28 mouse cellular contexts compared by ENCODE assay signal in the genomic region with DNA sequence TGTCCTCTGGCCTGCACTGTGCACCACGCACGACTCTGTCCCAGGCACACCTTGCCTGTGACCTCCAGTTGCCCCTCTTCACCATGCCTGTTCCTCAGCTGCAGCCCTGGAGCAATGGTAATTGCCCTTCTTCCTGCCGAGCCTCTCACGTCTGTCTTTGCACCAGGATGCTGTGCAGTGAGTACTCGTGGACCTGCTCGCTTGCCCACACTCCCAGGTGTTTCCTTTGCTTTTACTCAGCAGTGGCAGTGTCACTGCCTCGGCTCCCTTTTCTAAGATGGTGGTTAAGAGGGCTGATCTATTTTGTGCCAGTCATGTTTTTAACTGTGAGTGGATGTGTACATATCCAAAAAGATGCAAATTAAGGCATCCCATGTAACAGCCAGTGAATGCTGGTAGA. TPM values are rescaled to one million over a fixed set of nuclear protein-coding genes. Genes with fewer than 3 reads are reported as not detected.
DNase-seq lines count a peak whose midpoint lies in the region; ATAC-seq and TF ChIP-seq lines count a peak whose summit lies in the region.
"Had no signal": no experiment of that assay in that cellular context is flagged by ENCODE, and none has a peak within 500 bp of the region (broad histone marks: within the 10 kb centered on the region; RNA-seq: fewer than 3 reads in every experiment).

No protein-coding gene starts in this region.

- peak; percentile 28 for DNase-seq in CD4-positive, CD25-positive, alpha-beta regulatory T cell, adult 2 months (ENCODE audit: low read depth, low spot score)
- no peak for DNase-seq in ES-E14 (ENCODE audit: low read depth, low spot score)
- peak; percentile 60 for DNase-seq in thymus, postnatal 14 days
- DNase-seq in retina, embryonic 14.5 days (ENCODE audit: low spot score), result no peak
- DNase-seq in spleen, adult 18-20 months, result no peak
- no peak for DNase-seq in left cerebral cortex, adult 18-20 months (ENCODE audit: low spot score in 2 of 2)
- DNase-seq: cerebellum, adult 18-20 months; cerebellum, postnatal 10 days; gastrocnemius, postnatal 14 days; heart, postnatal 36 days; kidney, postnatal 36 days; lung, embryonic 14.5 days; lung, postnatal 14 days; right cerebral cortex, postnatal 14 days had no signal

- in situ Hi-C loops in ES-E14 (cut with MboI; ENCODE audit: low sequenced_read_pairs in 2 of 2, unreplicated experiment in 2 of 2), result no loop called here

- peak; percentile 45 for ATAC-seq in inflammation-experienced regulatory T-cells, adult 6 months
- ATAC-seq: intestine, embryonic 15.5 days; Patski had no signal

- H3K36me3 ChIP-seq in ES-E14 (ENCODE audit: control insufficient read depth, insufficient read depth, low read length, poor library complexity, severe bottlenecking), result peaks cover 52% of the 10 kb centered on the region

- peaks cover 1 to 4% of the 10 kb centered on the region in 2 experiments; a peak in 2 of 4 replicates for H3K4me1 ChIP-seq in ES-E14 (ENCODE audit: control insufficient read depth in 2 of 2, insufficient read depth in 2 of 2, low read length in 2 of 2, poor library complexity in 1 of 2)
- H3K4me1 ChIP-seq: forebrain, embryonic 12.5 days; hindbrain, embryonic 15.5 days; intestine, embryonic 15.5 days; limb, embryonic 10.5 days; limb, embryonic 15.5 days; liver, embryonic 15.5 days; midbrain, embryonic 12.5 days; neural tube, embryonic 12.5 days; stomach, embryonic 15.5 days had no signal

- H3K27ac ChIP-seq in ES-E14 (ENCODE audit: insufficient read depth, low read depth, low read length, poor library complexity, severe bottlenecking), result 0 out of 2 replicates have a peak overlapping the region, but pooled peaks have one; percentile 4
- H3K27ac ChIP-seq: forebrain, embryonic 12.5 days; hindbrain, embryonic 15.5 days; intestine, embryonic 15.5 days; layer of hippocampus, adult 2 months; limb, embryonic 10.5 days; limb, embryonic 15.5 days; liver, embryonic 15.5 days; midbrain, embryonic 12.5 days; neural tube, embryonic 12.5 days; stomach, embryonic 15.5 days had no signal

- H3K4me3 ChIP-seq in ES-E14 (ENCODE audit: insufficient read depth in 1 of 2, low read depth in 1 of 2, low read length in 2 of 2, poor library complexity in 1 of 2, severe bottlenecking in 1 of 2), result no peak overlapping the region
- H3K4me3 ChIP-seq: forebrain, embryonic 12.5 days; hindbrain, embryonic 15.5 days; intestine, embryonic 15.5 days; layer of hippocampus, adult 2 months; limb, embryonic 10.5 days; limb, embryonic 15.5 days; liver, embryonic 15.5 days; midbrain, embryonic 12.5 days; myocyte; neural tube, embryonic 12.5 days; stomach, embryonic 15.5 days had no signal

- H3K9me3 ChIP-seq in ES-E14 (ENCODE audit: control insufficient read depth, insufficient read depth, low read depth, low read length), result no peaks in the 10 kb centered on the region
- H3K9me3 ChIP-seq: forebrain, embryonic 12.5 days; G1E; hindbrain, embryonic 15.5 days; intestine, embryonic 15.5 days; limb, embryonic 10.5 days; limb, embryonic 15.5 days; liver, embryonic 15.5 days; midbrain, embryonic 12.5 days; neural tube, embryonic 12.5 days; stomach, embryonic 15.5 days had no signal

- peak overlapping the region; percentile 1; the same call in 1 of the 2 replicates for H3K9ac ChIP-seq in ES-E14 (ENCODE audit: insufficient read depth, low read depth, low read length, poor library complexity, severe bottlenecking)
- H3K9ac ChIP-seq: forebrain, embryonic 12.5 days; hindbrain, embryonic 15.5 days; intestine, embryonic 15.5 days; limb, embryonic 15.5 days; liver, embryonic 15.5 days; lung, embryonic 14.5 days; midbrain, embryonic 12.5 days; neural tube, embryonic 12.5 days; stomach, embryonic 15.5 days had no signal

TF ChIP-seq in ES-E14, 5 proteins besides CTCF, POLR2A, EP300 and RAD21:
- TF ChIP-seq MAFK (IDR thresholded peaks at IDR 0.05; ENCODE audit: insufficient read depth, low read depth, low read length), result no peak
- no peak for TF ChIP-seq ZNF384 (IDR thresholded peaks at IDR 0.05; ENCODE audit: low read depth, low read length)
- TF ChIP-seq HCFC1 (IDR thresholded peaks at IDR 0.05; ENCODE audit: borderline replicate concordance, insufficient read depth, low read length), result no peak
- no peak for TF ChIP-seq CHD2 (IDR thresholded peaks at IDR 0.05; ENCODE audit: low read depth, low read length)

RNA-seq across cellular contexts. Expression of a gene that starts 27.4 kb away (rescaled TPM):
- 111 and 156 TPM in 2 replicates for total RNA-seq in ES-E14 (2012; rRNA removed)
- 10 to 100 TPM; 49.2 to 57.0 (median 50.5) TPM for polyA plus RNA-seq in inflammation-experienced regulatory T-cells, adult 6 months (2017; shearing (Covaris generic))
- 10 to 100 TPM; 42.9 to 45.1 TPM for total RNA-seq in left cerebral cortex, adult 18-20 months (2021)

RNA-seq across cellular contexts. Expression of a gene that starts 37.7 kb away (rescaled TPM):
- 15.1 and 16.5 TPM in 2 replicates for total RNA-seq in ES-E14 (2012; rRNA removed)
- polyA plus RNA-seq in inflammation-experienced regulatory T-cells, adult 6 months (2017; shearing (Covaris generic)), result 100 to 1,000 TPM in 2 of 3 experiments, 10 to 100 TPM in 1; 86.1 to 123 (median 103) TPM
- total RNA-seq in left cerebral cortex, adult 18-20 months (2021), result 100 to 1,000 TPM in 1 of 2 experiments, 10 to 100 TPM in 1; 97.8 to 101 TPM

Comparison
In these comparisons a context has a peak if more than half of its experiments do, and no peak if none do; other contexts are left out.
1. DNase-seq: peak in CD4-positive, CD25-positive, alpha-beta regulatory T cell, adult 2 months (single experiment) and thymus, postnatal 14 days (single experiment); none in ES-E14 (single experiment), retina, embryonic 14.5 days (single experiment), spleen, adult 18-20 months (0 of 2) and left cerebral cortex, adult 18-20 months (0 of 2).